Mouse (Mus musculus) kidney, postnatal 14 days (tissue): Measurements from ENCODE around the gene Gm4778.
"Not testable (repeated sequence)": the region's sequence is repeated elsewhere in the genome, so short reads cannot be mapped to it uniquely, and the experiment has no call there.

ENCODE experiments used
- DNase-seq: peaks from one replicate; pipeline ENCODE4 v3.0.0; 2022; ENCODE audit warnings: mixed read lengths

Gene Gm4778

GRCm38 (mm10) chr3:94263736-94264135 is at the start of gene Gm4778:
TSS of gene Gm4778 (plus strand) at chr3:94264036.
- not testable (repeated sequence) for DNase-seq

GRCm38 (mm10) chr3:94260598-94260997 is 3.2 kb upstream of the Gm4778 start:
- peak; percentile 8 for DNase-seq

- DNase-seq = no peak
Observed at GRCm38 (mm10) chr3:94275991-94276390, 12.2 kb downstream of the Gm4778 start.

GRCm38 (mm10) chr3:94305457-94305856 is 41.6 kb downstream of the Gm4778 start:
- DNase-seq = no peak

- no peak for DNase-seq
Observed at GRCm38 (mm10) chr3:94306975-94307374, 43.1 kb downstream of the Gm4778 start.

- peak; percentile 98 for DNase-seq
Observed at GRCm38 (mm10) chr3:94309633-94310363, 46.0 kb downstream of the Gm4778 start, which contains the start of gene Them4. TSS of gene Them4 (plus strand) at chr3:94310089.

GRCm38 (mm10) chr3:94310491-94310890 is 46.7 kb downstream of the Gm4778 start:
- peak; percentile 7 for DNase-seq

- no peak for DNase-seq
Observed at GRCm38 (mm10) chr3:94310911-94311310, 47.1 kb downstream of the Gm4778 start.

- peak; percentile 23 for DNase-seq
Observed at GRCm38 (mm10) chr3:94311376-94311775, 47.5 kb downstream of the Gm4778 start.
